Mouse (Mus musculus) natural killer cell, adult 2 months (primary cell): ENCODE data around the gene Rab27a.
A peak's percentile ranks its signal among the peaks of the same experiment; 100 is the strongest.
"Not testable (repeated sequence)": the region's sequence is repeated elsewhere in the genome, so short reads cannot be mapped to it uniquely, and the experiment has no call there.

ENCODE experiments used
- DNase-seq, 2 experiments: peaks; one replicate each; pipeline ENCODE4 v3.0.0; 2022; ENCODE audit warnings: low spot score in 2 of 2

Gene Rab27a

GRCm38 (mm10) chr9:73045711-73046110 is 1.1 kb downstream of the Rab27a start:
- no peak for DNase-seq

- DNase-seq: no peak
Measured at GRCm38 (mm10) chr9:73047906-73048305, 3.3 kb downstream of the Rab27a start.

- DNase-seq: no peak
Measured at GRCm38 (mm10) chr9:73048927-73049326, 4.3 kb downstream of the Rab27a start.

GRCm38 (mm10) chr9:73049833-73050232 is 5.2 kb downstream of the Rab27a start:
- DNase-seq: no peak

GRCm38 (mm10) chr9:73050606-73051005 is 6.0 kb downstream of the Rab27a start:
- no peak for DNase-seq

- DNase-seq: peak; percentile 17 to 55
Measured at GRCm38 (mm10) chr9:73055441-73055911, 10.8 kb downstream of the Rab27a start.

GRCm38 (mm10) chr9:73059224-73059623 is 14.6 kb downstream of the Rab27a start:
- no peak for DNase-seq

- DNase-seq: no peak
Measured at GRCm38 (mm10) chr9:73063621-73064290, 19.1 kb downstream of the Rab27a start.

GRCm38 (mm10) chr9:73067086-73067485 is 22.4 kb downstream of the Rab27a start:
- no peak for DNase-seq

- peak in 1 of 2 experiments; percentile 31 for DNase-seq
Measured at GRCm38 (mm10) chr9:73068230-73068679, 23.6 kb downstream of the Rab27a start.

GRCm38 (mm10) chr9:73068688-73069087 is 24.0 kb downstream of the Rab27a start:
- no peak for DNase-seq

- peak in 1 of 2 experiments; percentile 44 for DNase-seq
Measured at GRCm38 (mm10) chr9:73070971-73071659, 26.5 kb downstream of the Rab27a start.

GRCm38 (mm10) chr9:73072426-73072825 is 27.8 kb downstream of the Rab27a start:
- DNase-seq: no peak

GRCm38 (mm10) chr9:73073169-73073568 is 28.5 kb downstream of the Rab27a start:
- peak in 1 of 2 experiments; percentile 37 for DNase-seq

GRCm38 (mm10) chr9:73079349-73079748 is 34.7 kb downstream of the Rab27a start:
- not testable (repeated sequence) for DNase-seq

- no peak for DNase-seq
Measured at GRCm38 (mm10) chr9:73079801-73080325, 35.2 kb downstream of the Rab27a start.

- no peak for DNase-seq
Measured at GRCm38 (mm10) chr9:73082291-73083000, 37.8 kb downstream of the Rab27a start.

GRCm38 (mm10) chr9:73083956-73084355 is 39.3 kb downstream of the Rab27a start:
- DNase-seq: no peak

- DNase-seq: no peak
Measured at GRCm38 (mm10) chr9:73085845-73086244, 41.2 kb downstream of the Rab27a start.

GRCm38 (mm10) chr9:73087121-73087520 is 42.5 kb downstream of the Rab27a start:
- no peak for DNase-seq

GRCm38 (mm10) chr9:73087581-73087980 is 42.9 kb downstream of the Rab27a start:
- DNase-seq: no peak
